Mouse (Mus musculus): Measurements from ENCODE around the gene Gm19684. TPM values are rescaled to one million over a fixed set of nuclear protein-coding genes. Genes with fewer than 3 reads are reported as not detected.
"Not testable (repeated sequence)": the region's sequence is repeated elsewhere in the genome, so short reads cannot be mapped to it uniquely, and the experiment has no call there.

The Gm19684 gene
- polyA plus RNA-seq, 1 experiment from 2014 or later = not detected

DNA sequence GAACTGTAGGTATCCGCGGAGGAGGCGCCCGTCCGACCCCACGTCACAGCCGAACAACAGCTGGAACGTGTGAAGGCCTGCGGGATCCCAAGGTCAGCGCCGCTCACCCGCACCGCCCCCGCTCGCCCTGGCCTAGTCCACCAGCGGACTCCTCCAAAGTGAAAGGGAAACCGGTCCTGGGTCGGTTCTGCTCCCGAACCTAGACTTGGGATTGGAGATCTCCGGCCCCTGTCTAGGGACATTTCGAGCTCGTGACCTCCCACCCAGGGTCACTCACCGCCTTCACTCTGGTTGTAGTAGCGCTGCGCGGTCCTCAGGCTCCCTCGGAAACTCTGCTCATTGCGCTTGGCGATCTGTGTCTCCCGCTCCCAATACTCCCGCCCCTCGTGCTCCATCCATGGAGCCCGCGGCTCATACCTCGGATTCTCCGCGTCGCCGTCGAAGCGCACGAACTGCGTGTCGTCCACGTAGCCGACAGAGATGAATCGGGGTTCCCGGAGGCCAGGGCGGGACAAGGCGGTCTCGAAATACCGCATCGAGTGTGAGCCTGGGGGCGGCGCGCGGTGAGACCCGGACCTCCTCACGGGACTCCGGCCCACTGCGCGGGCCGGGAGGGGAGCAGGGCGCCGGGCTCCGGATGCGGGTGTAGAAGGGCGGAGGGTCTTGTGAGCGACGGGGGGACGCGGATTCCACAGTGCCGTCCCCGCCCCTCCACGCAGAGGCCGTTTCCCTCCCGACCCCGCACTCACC lies 23.8 kb downstream of the Gm19684 start:
- Histone ChIP-seq H3K9me3 (replicated peaks) (no peaks in the 10 kb centered on the region), H3K4me1 (0 out of 2 replicates have a peak, but pooled peaks cover 9% of the 10 kb centered on the region), H3K36me3 (no peaks in the 10 kb centered on the region), H3K4me3 (peak overlapping the region; percentile 34), H3K27ac (no peak overlapping the region), H3K27me3 (ENCODE audit: low read depth, poor library complexity, severe bottlenecking) (peaks cover 82% of the 10 kb centered on the region)
- DNase-seq (ENCODE audit: low spot score) = peak; percentile 46
- WGBS = 2% methylated on average over 78 of the region's 78 CpGs

DNA sequence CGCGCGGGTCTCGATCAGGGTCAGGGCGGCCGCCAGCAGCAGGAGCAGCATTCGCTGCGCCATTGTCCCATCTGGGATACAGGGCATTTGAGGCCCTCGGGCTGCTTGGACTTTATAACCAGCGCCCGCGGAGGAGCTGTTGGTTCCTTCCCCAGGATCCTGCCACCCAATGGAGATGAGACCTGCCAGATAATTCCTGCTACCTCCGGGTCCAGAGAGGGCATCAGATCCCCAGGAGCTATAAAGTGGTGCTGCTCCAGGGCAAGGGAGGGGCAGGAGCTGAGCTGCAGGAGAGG lies 24.3 kb downstream of the Gm19684 start:
- not testable (repeated sequence) for H3K4me1 ChIP-seq; H3K27ac ChIP-seq; DNase-seq (ENCODE audit: low spot score); H3K9me3 ChIP-seq (replicated peaks); H3K36me3 ChIP-seq
- WGBS = 0% methylated on average over 13 of the region's 13 CpGs
- H3K27me3 ChIP-seq (ENCODE audit: low read depth, poor library complexity, severe bottlenecking) = peaks cover 83% of the 10 kb centered on the region
- peak overlapping the region; percentile 34 for H3K4me3 ChIP-seq

DNA sequence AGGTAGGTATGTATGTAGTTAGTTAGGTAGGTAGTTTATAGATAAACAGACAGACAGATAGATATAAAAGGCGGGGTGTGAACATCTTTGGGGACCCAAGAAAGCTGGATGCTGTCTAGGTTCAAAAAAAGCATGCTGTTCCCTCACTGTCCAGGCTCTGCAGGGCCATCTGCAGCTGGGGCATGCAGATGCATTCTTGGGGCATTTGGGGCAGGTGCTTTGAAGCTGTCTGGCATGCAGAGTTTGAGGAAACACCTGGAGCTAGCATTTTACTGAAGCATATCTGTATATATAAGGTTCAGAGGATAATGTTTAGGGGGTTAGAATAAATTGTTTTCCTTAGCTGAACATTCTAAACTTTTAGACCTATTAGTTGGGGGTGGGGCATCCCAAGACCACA lies 25.5 kb downstream of the Gm19684 start:
- not testable (repeated sequence) for DNase-seq (ENCODE audit: low spot score); H3K4me3 ChIP-seq; H3K9me3 ChIP-seq (replicated peaks); H3K27ac ChIP-seq; H3K4me1 ChIP-seq; H3K36me3 ChIP-seq
- WGBS = 97% methylated on average over 1 of the region's 1 CpGs
- H3K27me3 ChIP-seq (ENCODE audit: low read depth, poor library complexity, severe bottlenecking) = peaks cover 80% of the 10 kb centered on the region

DNA sequence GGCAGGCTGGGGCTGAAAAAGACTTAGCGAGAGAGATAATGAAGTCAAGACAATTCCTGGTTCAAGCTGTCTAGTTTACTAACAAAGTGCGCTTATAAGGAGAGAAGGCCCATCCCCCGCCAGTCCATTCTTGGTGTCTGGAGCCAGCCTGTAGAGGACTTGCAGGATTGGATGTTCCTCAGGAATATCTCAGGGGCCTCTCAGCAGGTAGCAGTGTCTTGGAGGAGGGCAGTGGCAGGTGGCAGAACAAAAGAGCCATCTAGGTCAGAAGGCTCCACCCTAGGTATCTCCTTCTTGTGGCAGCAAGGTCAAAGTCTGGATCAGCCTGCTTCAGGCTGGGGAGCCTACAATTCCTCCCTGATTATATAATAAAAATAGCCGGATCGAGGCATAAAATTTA lies 27.0 kb downstream of the Gm19684 start:
- not testable (repeated sequence) for DNase-seq (ENCODE audit: low spot score); H3K9me3 ChIP-seq (replicated peaks); H3K27ac ChIP-seq; H3K4me1 ChIP-seq; H3K4me3 ChIP-seq; H3K36me3 ChIP-seq
- H3K27me3 ChIP-seq (ENCODE audit: low read depth, poor library complexity, severe bottlenecking) = peaks cover 79% of the 10 kb centered on the region
- 84% methylated on average over 5 of the region's 5 CpGs for WGBS

GRCm38 (mm10) chr17:36151200-36151599 lies 29.7 kb downstream of the Gm19684 start:
- not testable (repeated sequence) for H3K4me3 ChIP-seq; H3K9me3 ChIP-seq (replicated peaks); H3K36me3 ChIP-seq; H3K4me1 ChIP-seq; H3K27ac ChIP-seq
- DNase-seq (ENCODE audit: low spot score) = peak; percentile 17
- H3K27me3 ChIP-seq (ENCODE audit: low read depth, poor library complexity, severe bottlenecking) = peaks cover 81% of the 10 kb centered on the region
- 50% methylated on average over 4 of the region's 4 CpGs for whole genome bisulfite sequencing

GRCm38 (mm10) chr17:36154271-36155149 lies 33.0 kb downstream of the Gm19684 start:
- no peaks in the 10 kb centered on the region for H3K9me3 ChIP-seq (replicated peaks)
- H3K36me3 ChIP-seq = no peaks in the 10 kb centered on the region
- no peaks in the 10 kb centered on the region for H3K4me1 ChIP-seq
- H3K27me3 ChIP-seq (ENCODE audit: low read depth, poor library complexity, severe bottlenecking) = peaks cover 90% of the 10 kb centered on the region
- no peak overlapping the region for H3K4me3 ChIP-seq
- no peak overlapping the region for H3K27ac ChIP-seq
- no peak for DNase-seq (ENCODE audit: low spot score)
- WGBS = 22% methylated on average over 3 of the region's 3 CpGs

- H3K9me3 ChIP-seq (replicated peaks); H3K36me3 ChIP-seq; H3K4me1 ChIP-seq; H3K27ac ChIP-seq: not testable (repeated sequence)
- Histone ChIP-seq H3K27me3 (ENCODE audit: low read depth, poor library complexity, severe bottlenecking) (peaks cover 99% of the 10 kb centered on the region), H3K4me3 (peak overlapping the region; percentile 41)
- DNase-seq (ENCODE audit: low spot score) = peak; percentile 68
- WGBS = 0% methylated on average over 36 of the region's 36 CpGs
Observed at GRCm38 (mm10) chr17:36157782-36158181, 36.3 kb downstream of the Gm19684 start.

- H3K36me3 ChIP-seq; H3K4me1 ChIP-seq; H3K9me3 ChIP-seq (replicated peaks); H3K4me3 ChIP-seq; H3K27ac ChIP-seq; DNase-seq (ENCODE audit: low spot score): not testable (repeated sequence)
- 11% methylated on average over 11 of the region's 11 CpGs for WGBS
- H3K27me3 ChIP-seq (ENCODE audit: low read depth, poor library complexity, severe bottlenecking) = peaks cover 99% of the 10 kb centered on the region
Observed at GRCm38 (mm10) chr17:36158264-36158663, 36.8 kb downstream of the Gm19684 start.

DNA sequence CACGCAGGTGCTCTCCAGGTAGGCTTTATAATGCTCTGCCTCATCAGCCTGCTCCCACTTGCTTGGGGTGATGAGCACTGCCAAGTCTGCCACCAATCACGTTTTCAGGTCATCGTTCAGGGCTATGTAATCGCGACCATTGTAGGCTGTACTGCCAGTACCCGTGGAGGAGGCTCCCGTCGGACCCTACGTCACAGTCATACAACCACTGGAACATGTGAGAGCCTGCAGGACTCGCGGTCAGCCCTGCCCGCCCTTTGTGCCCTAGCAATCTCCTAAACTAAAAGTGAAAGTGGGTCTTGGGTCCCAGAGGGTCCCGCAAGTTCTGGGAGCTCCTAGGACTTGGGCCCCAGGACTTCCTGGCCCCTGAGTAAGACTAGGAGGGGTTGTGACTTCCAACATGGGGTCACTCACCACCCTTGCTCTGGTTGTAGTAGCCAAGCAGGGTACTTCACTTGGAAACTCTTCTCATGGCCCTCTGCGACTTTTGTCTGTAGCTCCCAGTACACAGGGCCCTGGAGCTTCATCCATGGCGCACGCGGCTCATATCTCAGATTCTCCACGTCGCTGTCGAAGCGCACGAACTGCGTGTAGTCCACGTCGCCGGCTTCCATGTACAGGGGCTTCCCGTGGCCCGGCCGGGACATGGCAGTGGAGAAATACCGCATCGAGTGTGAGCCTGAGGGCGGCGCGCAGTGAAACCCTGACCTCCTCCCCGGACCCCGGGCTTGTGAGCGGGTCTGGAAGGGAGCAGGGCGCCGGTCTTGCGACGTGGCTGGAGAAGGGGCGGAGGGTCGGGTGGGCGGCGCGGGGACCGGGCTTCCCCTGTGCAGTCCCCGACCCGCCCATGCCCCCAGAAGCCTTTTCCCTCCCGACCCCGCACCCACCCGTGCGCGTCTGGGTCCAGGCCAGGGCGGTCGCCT lies 39.9 kb downstream of the Gm19684 start:
- no peak overlapping the region for H3K27ac ChIP-seq
- peak; percentile 47 for DNase-seq (ENCODE audit: low spot score)
- 2% methylated on average over 56 of the region's 56 CpGs for WGBS
- peaks cover 5% of the 10 kb centered on the region; the same call in 1 of the 2 replicates for H3K4me1 ChIP-seq
- no peaks in the 10 kb centered on the region for H3K9me3 ChIP-seq (replicated peaks)
- H3K4me3 ChIP-seq = peak overlapping the region; percentile 31
- H3K36me3 ChIP-seq = no peaks in the 10 kb centered on the region
- H3K27me3 ChIP-seq (ENCODE audit: low read depth, poor library complexity, severe bottlenecking) = peaks cover 99% of the 10 kb centered on the region

- not testable (repeated sequence) for H3K4me3 ChIP-seq; H3K27ac ChIP-seq; H3K4me1 ChIP-seq; DNase-seq (ENCODE audit: low spot score); H3K36me3 ChIP-seq; H3K9me3 ChIP-seq (replicated peaks)
- peaks cover 94% of the 10 kb centered on the region for H3K27me3 ChIP-seq (ENCODE audit: low read depth, poor library complexity, severe bottlenecking)
- 12% methylated on average over 2 of the region's 2 CpGs for WGBS
Observed at GRCm38 (mm10) chr17:36166901-36167300, 45.4 kb downstream of the Gm19684 start.

DNA sequence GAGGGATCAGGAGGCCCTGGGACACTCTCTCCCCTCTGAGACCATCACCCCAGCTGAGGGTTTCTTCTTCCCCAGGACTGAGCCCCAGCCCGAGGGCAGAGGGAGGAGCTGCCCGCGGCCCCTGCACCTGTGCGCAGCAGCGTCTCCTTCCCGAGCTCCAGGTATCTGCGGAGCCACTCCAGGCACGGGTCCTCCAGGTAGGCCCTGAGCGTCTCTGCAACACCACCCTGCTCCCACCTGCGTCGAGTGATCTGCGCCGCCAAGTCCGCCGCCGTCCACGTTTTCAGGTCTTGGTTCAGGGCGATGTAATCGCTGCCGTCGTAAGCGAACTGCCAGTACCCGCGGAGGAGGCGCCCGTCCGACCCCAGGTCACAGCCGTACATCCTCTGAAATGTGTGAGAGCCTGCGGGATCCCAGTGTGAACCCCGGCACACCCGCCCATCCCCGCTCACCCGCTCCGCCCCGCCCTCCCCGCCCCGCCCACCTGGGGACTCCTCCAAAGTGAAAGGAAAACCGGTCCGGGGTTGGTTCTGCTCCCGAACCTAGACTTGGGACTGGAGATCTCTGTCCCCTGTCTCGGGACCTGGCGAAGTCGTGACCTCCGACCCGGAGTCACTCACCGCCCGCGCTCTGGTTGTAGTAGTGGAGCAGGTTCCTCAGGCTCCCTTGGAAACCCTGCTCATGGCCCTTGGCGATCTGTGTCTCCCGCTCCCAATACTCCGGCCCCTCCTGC lies 46.0 kb downstream of the Gm19684 start:
- H3K36me3 ChIP-seq = no peaks in the 10 kb centered on the region
- H3K27me3 ChIP-seq (ENCODE audit: low read depth, poor library complexity, severe bottlenecking) = peaks cover 88% of the 10 kb centered on the region
- 2% methylated on average over 51 of the region's 51 CpGs for WGBS
- peak; percentile 47 for DNase-seq (ENCODE audit: low spot score)
- H3K4me1 ChIP-seq = 0 out of 2 replicates have a peak, but pooled peaks cover 8% of the 10 kb centered on the region
- H3K9me3 ChIP-seq (replicated peaks) = no peaks in the 10 kb centered on the region
- no peak overlapping the region for H3K27ac ChIP-seq
- H3K4me3 ChIP-seq = peak overlapping the region; percentile 30

- 2% methylated on average over 63 of the region's 63 CpGs for WGBS
Observed at GRCm38 (mm10) chr17:36168039-36168652, 46.7 kb downstream of the Gm19684 start, which contains the start of gene Gm8909. Gm8909 (minus strand) TSS chr17:36168537.

More at GRCm38 (mm10) chr17:36168039-36168652, 46.7 kb downstream of the Gm19684 start, which contains the start of gene Gm8909:
- Histone ChIP-seq H3K27me3 (ENCODE audit: low read depth, poor library complexity, severe bottlenecking) (peaks cover 84% of the 10 kb centered on the region), H3K27ac (no peak within 1 kb of the TSS), H3K4me1 (0 out of 2 replicates have a peak, but pooled peaks cover 8% of the 10 kb centered on the region), H3K9me3 (replicated peaks) (no peaks in the 10 kb centered on the region), H3K4me3 (peak within 1 kb of the TSS; percentile 30), H3K36me3 (no peaks in the 10 kb centered on the region)
- peak; percentile 41 for DNase-seq (ENCODE audit: low spot score)

All from limb, embryonic 10.5 days (tissue).